Mouse (Mus musculus) induced T-regulatory cell, adult 2 months (primary cell): ENCODE data around the gene Zfp715.
"Not testable (repeated sequence)": the region's sequence is repeated elsewhere in the genome, so short reads cannot be mapped to it uniquely, and the experiment has no call there.

Experiments
- DNase-seq: peaks from one replicate; pipeline ENCODE4 v3.0.0-alpha.2; 2012; ENCODE audit warnings: low read depth

Gene Zfp715

GRCm38 (mm10) chr7:43291524-43291923, 21.6 kb downstream of the Zfp715 start:
- DNase-seq: no peak

GRCm38 (mm10) chr7:43282859-43283595, 30.1 kb downstream of the Zfp715 start:
- DNase-seq: peak; percentile 74

GRCm38 (mm10) chr7:43282459-43282858, 30.6 kb downstream of the Zfp715 start:
- DNase-seq: no peak

DNA sequence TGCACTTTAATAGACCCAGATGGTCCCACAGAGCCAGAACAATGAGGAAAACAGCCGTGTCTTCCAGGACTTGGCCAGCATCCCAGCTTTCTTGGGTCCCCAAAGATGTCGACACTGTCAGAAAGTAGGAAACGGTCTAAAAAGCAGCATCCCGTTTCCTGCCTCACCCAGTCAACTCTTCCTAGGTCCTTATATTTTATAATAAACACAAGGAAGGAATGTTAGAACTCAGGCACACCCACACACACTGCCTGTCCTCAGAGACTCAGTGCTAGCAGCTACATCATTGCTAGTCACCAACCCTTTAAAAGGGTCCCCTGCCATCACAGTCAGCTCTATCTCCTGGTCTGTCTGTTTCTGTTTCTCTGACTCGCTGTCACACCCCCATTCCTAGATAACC, 35.7 kb downstream of the Zfp715 start:
- no peak for DNase-seq

DNA sequence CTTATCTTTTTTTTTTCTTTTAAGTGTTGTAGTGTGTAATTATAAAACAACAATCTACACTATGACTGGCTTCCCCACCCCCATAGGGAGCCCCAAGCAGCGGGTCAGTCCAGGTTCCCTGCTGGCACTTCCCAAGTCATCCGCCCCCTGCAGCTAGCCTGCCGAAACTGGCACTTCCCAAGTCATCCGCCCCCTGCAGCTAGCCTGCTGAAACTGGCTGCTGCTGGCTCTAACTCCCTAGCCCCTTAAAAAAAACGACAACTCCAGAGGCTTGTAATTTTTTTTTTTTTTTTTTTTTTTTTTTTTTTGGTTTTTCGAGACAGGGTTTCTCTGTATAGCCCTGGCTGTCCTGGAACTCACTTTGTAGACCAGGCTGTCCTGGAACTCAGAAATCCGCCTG, 36.9 kb downstream of the Zfp715 start:
- not testable (repeated sequence) for DNase-seq

DNA sequence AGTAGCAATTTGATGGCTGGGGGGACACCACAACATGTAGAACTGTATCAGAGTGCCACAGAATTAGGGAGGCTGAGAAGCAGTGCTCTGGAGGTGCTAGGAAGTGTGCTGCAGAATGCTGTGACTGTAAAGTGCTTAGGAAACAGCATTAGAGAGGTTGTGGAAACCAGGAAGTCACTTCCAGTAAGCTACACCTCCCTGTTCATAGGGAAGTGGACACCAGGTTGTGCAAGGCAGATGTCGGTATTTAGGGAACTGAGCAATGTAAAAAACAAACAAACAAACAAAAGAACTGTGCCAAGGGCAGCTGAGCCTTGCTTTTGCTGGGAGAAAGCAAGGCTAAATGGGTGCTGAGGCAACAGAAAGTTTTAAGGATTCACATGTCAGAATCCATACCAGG, 39.6 kb downstream of the Zfp715 start:
- no peak for DNase-seq

- not testable (repeated sequence) for DNase-seq
These were observed 45.7 kb downstream of the Zfp715 start for GRCm38 (mm10) chr7:43267359-43267758.

DNA sequence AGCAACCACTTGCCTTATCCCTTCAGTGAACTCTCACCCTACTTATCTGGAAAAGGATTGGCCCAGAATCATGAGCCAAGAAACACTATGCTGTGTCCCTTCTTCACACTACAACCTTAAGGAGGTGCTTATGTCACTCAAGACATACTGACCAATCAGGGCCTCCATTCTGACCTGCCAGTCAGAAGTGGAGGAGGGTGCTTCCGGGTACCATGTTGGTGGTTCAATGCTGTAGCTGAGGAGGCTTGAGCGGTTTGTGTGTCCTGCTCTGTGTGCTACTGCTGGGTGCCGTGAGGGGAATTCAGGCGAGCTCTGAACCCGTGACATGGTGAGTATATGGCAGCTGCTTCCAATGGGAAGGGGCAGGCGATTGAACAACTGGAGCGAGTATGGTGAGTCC, 59.6 kb downstream of the Zfp715 start:
- DNase-seq: no peak

- not testable (repeated sequence) for DNase-seq
These were observed 62.4 kb downstream of the Zfp715 start for GRCm38 (mm10) chr7:43250718-43251117.
